Mouse (Mus musculus): ENCODE measurements around the gene Ncmap. TPM values are rescaled to one million over a fixed set of nuclear protein-coding genes. Genes with fewer than 3 reads are reported as not detected.
A peak's percentile ranks its signal among the peaks of the same experiment; 100 is the strongest.

The Ncmap gene
- 0.40 and 0.63 TPM in 2 replicates for polyA plus RNA-seq (2014; fragmentation: Nextera tagmentation; extraction: Ambion mirVana)

DNA sequence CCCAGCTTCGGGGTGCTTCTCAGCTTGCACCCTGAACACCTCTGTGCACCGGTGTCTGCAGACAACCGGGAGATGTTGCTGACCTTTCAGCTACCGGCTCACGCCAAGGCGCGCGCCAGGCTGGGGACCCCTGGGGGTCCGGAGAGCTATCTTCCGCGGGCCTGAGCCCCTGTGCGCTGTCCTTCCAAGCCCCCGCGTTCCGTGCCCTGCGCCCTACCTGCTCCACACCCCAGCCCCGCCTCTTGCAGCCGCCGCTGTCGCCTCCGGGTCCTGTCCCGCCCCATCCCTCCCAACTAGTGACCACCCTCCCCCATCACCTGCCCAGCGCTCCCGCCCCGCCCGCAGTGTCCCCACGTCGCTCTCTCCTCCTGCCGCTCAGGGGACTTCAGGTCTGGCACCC lies at the start of gene Ncmap:
Gene Ncmap, minus strand, starts transcription at position 237 of the 400 bp plus-strand sequence.
- Histone ChIP-seq H3K27me3 (ENCODE audit: control insufficient read depth, insufficient read depth, low read length) (peaks cover 30% of the 10 kb centered on the region), H3K9me3 (ENCODE audit: control insufficient read depth, low read length) (no peaks in the 10 kb centered on the region), H3K36me3 (ENCODE audit: control insufficient read depth, insufficient read depth, low read length) (no peaks in the 10 kb centered on the region), H3K9ac (ENCODE audit: low read length) (peak within 1 kb of the TSS; percentile 30), H3K4me3 (ENCODE audit: low read depth, low read length) (peak within 1 kb of the TSS; percentile 23), H3K27ac (ENCODE audit: low read depth, low read length) (no peak within 1 kb of the TSS), H3K4me2 (peak within 1 kb of the TSS; percentile 55), H3K4me1 (ENCODE audit: control insufficient read depth, insufficient read depth, low read length) (peaks cover 7% of the 10 kb centered on the region)
- ATAC-seq (ENCODE audit: low FRiP score) (no peak), DNase-seq (ENCODE audit: low spot score, missing footprints) (peak; percentile 91)
- WGBS = 1% methylated on average over 29 of the region's 29 CpGs

DNA sequence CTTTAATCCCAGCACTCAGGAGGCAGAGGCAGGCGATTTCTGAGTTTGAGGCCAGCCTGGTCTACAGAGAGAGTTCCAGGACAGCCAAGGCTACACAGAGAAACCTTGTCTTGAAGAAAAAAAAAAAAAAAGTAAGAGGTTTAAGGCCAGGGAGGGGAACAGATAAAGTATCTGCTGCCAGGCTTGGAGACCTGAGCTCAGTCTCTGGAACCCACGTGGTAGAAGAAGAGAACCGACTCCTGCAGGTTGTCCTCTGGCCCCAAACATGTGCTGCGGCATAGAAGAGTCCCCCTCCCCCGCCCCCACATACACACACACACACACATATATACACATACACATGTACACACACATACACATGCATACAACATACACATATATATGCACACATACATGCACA lies 44.4 kb upstream of the Ncmap start:
- H3K9me3 ChIP-seq (ENCODE audit: control insufficient read depth, low read length) = no peaks in the 10 kb centered on the region
- H3K4me2 ChIP-seq = no peak overlapping the region
- no peak overlapping the region for H3K4me3 ChIP-seq (ENCODE audit: low read depth, low read length)
- WGBS = 83% methylated on average over 5 of the region's 5 CpGs
- no peaks in the 10 kb centered on the region for H3K27me3 ChIP-seq (ENCODE audit: control insufficient read depth, insufficient read depth, low read length)
- no peak for DNase-seq (ENCODE audit: low spot score, missing footprints)
- peaks cover 4% of the 10 kb centered on the region for H3K4me1 ChIP-seq (ENCODE audit: control insufficient read depth, insufficient read depth, low read length)
- H3K27ac ChIP-seq (ENCODE audit: low read depth, low read length) = no peak overlapping the region
- no peaks in the 10 kb centered on the region for H3K36me3 ChIP-seq (ENCODE audit: control insufficient read depth, insufficient read depth, low read length)
- no peak for ATAC-seq (ENCODE audit: low FRiP score)
- no peak overlapping the region for H3K9ac ChIP-seq (ENCODE audit: low read length)

DNA sequence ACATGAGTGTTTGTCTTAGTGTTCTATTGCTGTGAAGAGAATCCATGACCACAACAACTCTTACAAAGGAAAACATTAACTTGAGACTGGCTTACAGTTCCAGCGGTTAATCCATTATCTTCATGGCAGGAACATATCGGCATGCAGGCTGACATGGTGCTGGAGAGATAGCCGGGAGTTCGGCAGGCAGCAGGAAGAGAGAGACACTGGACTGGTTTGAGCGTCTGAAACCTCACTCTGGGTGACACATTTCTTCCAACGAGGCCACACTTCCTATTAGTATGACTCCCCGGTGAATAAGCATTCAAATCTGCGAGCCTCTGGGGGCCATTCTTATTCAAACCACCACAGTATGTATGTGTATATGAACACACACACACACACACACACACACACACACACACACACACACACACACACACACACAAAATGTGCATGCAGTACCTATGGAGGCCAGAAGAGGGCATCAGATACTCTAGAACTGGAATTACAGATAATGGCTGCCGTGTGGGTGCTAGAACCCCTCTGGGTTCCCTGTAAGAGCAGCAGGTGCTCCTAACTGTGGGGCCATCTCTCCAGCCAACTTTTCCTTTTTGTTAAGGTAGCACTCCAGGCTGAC lies 42.0 kb upstream of the Ncmap start:
- ATAC-seq (ENCODE audit: low FRiP score) (no peak), DNase-seq (ENCODE audit: low spot score, missing footprints) (peak; percentile 90)
- no peak overlapping the region for H3K4me3 ChIP-seq (ENCODE audit: low read depth, low read length)
- no peaks in the 10 kb centered on the region for H3K9me3 ChIP-seq (ENCODE audit: control insufficient read depth, low read length)
- H3K27me3 ChIP-seq (ENCODE audit: control insufficient read depth, insufficient read depth, low read length) = no peaks in the 10 kb centered on the region
- no peak overlapping the region for H3K27ac ChIP-seq (ENCODE audit: low read depth, low read length)
- WGBS = 68% methylated on average over 9 of the region's 9 CpGs
- H3K4me1 ChIP-seq (ENCODE audit: control insufficient read depth, insufficient read depth, low read length) = peaks cover 4% of the 10 kb centered on the region
- no peaks in the 10 kb centered on the region for H3K36me3 ChIP-seq (ENCODE audit: control insufficient read depth, insufficient read depth, low read length)
- no peak overlapping the region for H3K9ac ChIP-seq (ENCODE audit: low read length)
- no peak overlapping the region for H3K4me2 ChIP-seq

DNA sequence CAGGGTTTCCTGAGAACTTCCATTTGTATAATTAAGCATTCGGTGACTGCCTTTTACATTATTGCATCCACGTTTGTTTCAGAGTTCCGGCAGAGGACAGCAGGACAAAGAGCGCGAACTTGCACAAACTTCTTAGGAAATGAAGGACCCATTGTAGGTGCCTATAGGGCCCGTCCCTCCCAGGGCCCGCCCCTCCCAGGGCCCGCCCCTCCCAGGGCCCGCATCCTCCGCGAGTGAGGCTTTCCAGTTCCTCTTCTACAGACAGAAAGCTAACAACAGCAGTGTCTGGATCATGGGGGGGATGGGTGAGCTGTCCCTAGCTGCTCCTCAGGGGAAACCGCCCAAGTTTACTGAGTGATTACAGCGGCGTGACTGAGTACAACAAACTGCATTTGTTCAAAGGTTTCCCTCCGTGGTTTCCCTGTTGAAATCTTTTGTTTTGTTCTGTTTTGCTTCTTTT lies 41.2 kb upstream of the Ncmap start:
- Histone ChIP-seq H3K27ac (ENCODE audit: low read depth, low read length) (no peak overlapping the region), H3K4me1 (ENCODE audit: control insufficient read depth, insufficient read depth, low read length) (peaks cover 9% of the 10 kb centered on the region), H3K9me3 (ENCODE audit: control insufficient read depth, low read length) (no peaks in the 10 kb centered on the region), H3K4me3 (ENCODE audit: low read depth, low read length) (no peak overlapping the region), H3K4me2 (peak overlapping the region; percentile 17; the same call in 1 of the 2 replicates), H3K36me3 (ENCODE audit: control insufficient read depth, insufficient read depth, low read length) (no peaks in the 10 kb centered on the region), H3K27me3 (ENCODE audit: control insufficient read depth, insufficient read depth, low read length) (no peaks in the 10 kb centered on the region), H3K9ac (ENCODE audit: low read length) (no peak overlapping the region)
- ATAC-seq (ENCODE audit: low FRiP score) (peak; percentile 70), DNase-seq (ENCODE audit: low spot score, missing footprints) (peak; percentile 87)
- 4% methylated on average over 15 of the region's 15 CpGs for WGBS

DNA sequence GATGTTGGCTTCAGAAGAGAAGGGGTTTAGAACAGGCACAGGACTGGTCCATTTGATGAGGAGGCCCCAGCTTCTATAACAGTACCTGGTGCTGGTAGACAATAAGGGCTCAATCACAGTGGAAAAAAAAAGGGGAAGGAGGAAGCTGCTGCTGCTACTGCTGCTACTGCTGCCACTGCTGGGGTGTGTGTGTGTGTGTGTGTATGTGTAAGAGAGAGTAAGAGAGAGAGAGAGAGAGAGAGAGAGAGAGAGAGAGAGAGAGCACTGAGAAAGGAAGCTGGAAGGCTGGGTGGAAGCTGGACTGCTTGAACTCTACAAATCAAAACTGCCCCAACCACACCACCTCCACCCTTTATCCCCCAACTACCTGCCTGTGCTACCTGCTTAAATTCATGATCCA lies 39.9 kb upstream of the Ncmap start:
- no peaks in the 10 kb centered on the region for H3K27me3 ChIP-seq (ENCODE audit: control insufficient read depth, insufficient read depth, low read length)
- no peaks in the 10 kb centered on the region for H3K9me3 ChIP-seq (ENCODE audit: control insufficient read depth, low read length)
- no peak for ATAC-seq (ENCODE audit: low FRiP score)
- H3K4me1 ChIP-seq (ENCODE audit: control insufficient read depth, insufficient read depth, low read length) = peaks cover 14% of the 10 kb centered on the region
- no peaks in the 10 kb centered on the region for H3K36me3 ChIP-seq (ENCODE audit: control insufficient read depth, insufficient read depth, low read length)
- no peak overlapping the region for H3K9ac ChIP-seq (ENCODE audit: low read length)
- H3K27ac ChIP-seq (ENCODE audit: low read depth, low read length) = no peak overlapping the region
- H3K4me3 ChIP-seq (ENCODE audit: low read depth, low read length) = no peak overlapping the region
- DNase-seq (ENCODE audit: low spot score, missing footprints) = no peak
- no peak overlapping the region for H3K4me2 ChIP-seq

DNA sequence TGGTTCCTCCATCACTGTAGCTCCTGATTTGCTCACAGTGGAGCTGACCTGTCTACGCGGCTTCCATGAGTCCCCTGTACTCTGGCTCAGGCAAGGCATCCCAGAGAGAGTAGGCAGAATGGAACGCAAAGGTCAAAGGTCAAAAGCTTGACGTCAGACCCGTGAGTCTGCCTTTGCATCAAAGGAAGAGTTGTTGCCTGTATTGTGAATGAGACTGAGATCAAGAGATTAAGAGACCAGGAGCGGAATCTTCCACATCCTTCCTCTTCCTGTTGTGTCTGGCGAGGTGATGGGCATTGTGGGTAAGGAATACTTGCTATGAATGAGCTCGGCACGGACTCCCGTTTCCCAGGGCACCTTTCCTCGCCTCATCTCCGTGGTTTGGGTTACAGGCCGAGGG lies 38.3 kb upstream of the Ncmap start:
- DNase-seq (ENCODE audit: low spot score, missing footprints) (no peak), ATAC-seq (ENCODE audit: low FRiP score) (no peak)
- H3K9me3 ChIP-seq (ENCODE audit: control insufficient read depth, low read length) = no peaks in the 10 kb centered on the region
- H3K4me3 ChIP-seq (ENCODE audit: low read depth, low read length) = no peak overlapping the region
- H3K4me2 ChIP-seq = no peak overlapping the region
- WGBS = 63% methylated on average over 13 of the region's 13 CpGs
- H3K27me3 ChIP-seq (ENCODE audit: control insufficient read depth, insufficient read depth, low read length) = no peaks in the 10 kb centered on the region
- H3K27ac ChIP-seq (ENCODE audit: low read depth, low read length) = no peak overlapping the region
- no peaks in the 10 kb centered on the region for H3K36me3 ChIP-seq (ENCODE audit: control insufficient read depth, insufficient read depth, low read length)
- H3K9ac ChIP-seq (ENCODE audit: low read length) = no peak overlapping the region
- H3K4me1 ChIP-seq (ENCODE audit: control insufficient read depth, insufficient read depth, low read length) = peaks cover 14% of the 10 kb centered on the region

DNA sequence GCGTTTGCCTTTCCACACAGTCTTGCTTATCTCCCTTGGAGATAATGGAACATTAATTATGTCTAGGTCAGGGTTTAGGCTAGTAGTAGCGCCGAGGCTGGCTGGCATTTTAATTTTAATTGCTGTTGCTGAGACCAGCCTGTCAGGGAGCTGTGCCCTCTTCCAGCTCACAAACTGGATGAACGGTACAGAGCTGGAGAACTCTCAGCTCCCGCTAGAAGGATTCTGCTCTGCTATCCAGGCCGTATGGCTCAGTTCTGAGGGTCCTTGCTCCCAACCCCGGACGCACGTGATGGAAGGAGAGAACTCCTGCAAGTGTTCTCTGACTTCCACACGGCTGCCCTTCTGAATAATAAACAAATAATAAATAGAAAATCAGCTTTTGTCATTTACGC lies 36.4 kb upstream of the Ncmap start:
- no peaks in the 10 kb centered on the region for H3K27me3 ChIP-seq (ENCODE audit: control insufficient read depth, insufficient read depth, low read length)
- H3K36me3 ChIP-seq (ENCODE audit: control insufficient read depth, insufficient read depth, low read length) = no peaks in the 10 kb centered on the region
- H3K4me1 ChIP-seq (ENCODE audit: control insufficient read depth, insufficient read depth, low read length) = peaks cover 13% of the 10 kb centered on the region
- no peak overlapping the region for H3K27ac ChIP-seq (ENCODE audit: low read depth, low read length)
- WGBS = 29% methylated on average over 11 of the region's 11 CpGs
- peak overlapping the region; percentile 68 for H3K4me3 ChIP-seq (ENCODE audit: low read depth, low read length)
- peak overlapping the region; percentile 70 for H3K9ac ChIP-seq (ENCODE audit: low read length)
- DNase-seq (ENCODE audit: low spot score, missing footprints) = no peak
- H3K4me2 ChIP-seq = peak overlapping the region; percentile 97
- ATAC-seq (ENCODE audit: low FRiP score) = no peak
- H3K9me3 ChIP-seq (ENCODE audit: control insufficient read depth, low read length) = no peaks in the 10 kb centered on the region

DNA sequence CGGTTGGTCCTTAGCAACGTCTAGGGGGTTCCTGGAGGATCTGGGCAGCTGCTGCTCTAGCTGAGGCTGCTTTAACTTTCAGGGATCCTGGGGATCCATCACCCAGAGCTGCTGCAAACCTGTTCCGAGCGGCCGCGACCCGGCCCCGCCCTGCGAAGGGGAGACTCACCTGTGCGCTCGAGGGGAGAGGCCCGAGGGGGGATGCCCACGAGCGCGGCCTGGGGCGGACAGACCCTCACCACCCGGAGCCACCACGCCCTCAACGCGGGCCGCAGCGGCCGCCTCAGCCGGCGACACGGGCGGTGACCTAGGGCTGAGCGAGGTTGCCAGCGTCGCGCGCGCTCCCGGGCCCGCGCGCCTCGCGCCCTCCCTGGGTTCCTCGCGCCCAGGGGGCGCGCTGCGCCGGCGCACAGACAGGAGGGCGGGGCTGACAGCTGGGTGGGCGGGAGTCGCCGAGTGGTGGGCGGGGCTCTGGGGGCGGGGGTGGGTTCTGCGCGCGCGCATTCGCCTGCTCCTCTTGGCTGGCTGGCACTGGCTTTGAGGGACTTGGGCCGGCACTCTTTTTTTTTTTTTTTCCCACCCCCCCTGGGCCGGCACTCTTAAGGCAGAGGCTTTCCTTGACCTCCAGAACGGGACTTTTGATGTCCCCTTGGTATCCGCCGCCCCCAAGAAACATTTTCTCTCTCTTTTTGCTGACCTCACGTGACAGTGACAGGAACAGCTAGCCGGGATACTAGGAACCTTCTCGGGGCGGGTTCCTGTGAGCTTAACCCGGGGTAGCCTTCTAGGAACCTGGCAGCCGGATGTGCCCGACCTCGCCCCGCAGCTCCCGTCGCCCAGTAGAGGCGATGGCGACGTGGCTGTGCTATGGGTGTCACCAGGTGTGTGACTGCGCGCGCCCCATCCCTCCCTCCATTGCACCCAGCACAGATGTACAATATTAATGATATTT lies 35.7 kb upstream of the Ncmap start, which contains the start of gene Rcan3:
Gene Rcan3, minus strand, starts transcription at position 411 of the 952 bp plus-strand sequence.
- DNase-seq (ENCODE audit: low spot score, missing footprints) = peak; percentile 97
- Histone ChIP-seq H3K9ac (ENCODE audit: low read length) (peak within 1 kb of the TSS; percentile 82), H3K4me1 (ENCODE audit: control insufficient read depth, insufficient read depth, low read length) (peaks cover 10% of the 10 kb centered on the region; the same call in 1 of the 2 replicates), H3K27me3 (ENCODE audit: control insufficient read depth, insufficient read depth, low read length) (no peaks in the 10 kb centered on the region), H3K4me3 (ENCODE audit: low read depth, low read length) (peak within 1 kb of the TSS; percentile 68), H3K9me3 (ENCODE audit: control insufficient read depth, low read length) (no peaks in the 10 kb centered on the region), H3K27ac (ENCODE audit: low read depth, low read length) (no peak within 1 kb of the TSS), H3K4me2 (peak within 1 kb of the TSS; percentile 97), H3K36me3 (ENCODE audit: control insufficient read depth, insufficient read depth, low read length) (no peaks in the 10 kb centered on the region)
- WGBS = under 1% methylated on average over 55 of the region's 79 CpGs
- peak; percentile 86 for ATAC-seq (ENCODE audit: low FRiP score)

DNA sequence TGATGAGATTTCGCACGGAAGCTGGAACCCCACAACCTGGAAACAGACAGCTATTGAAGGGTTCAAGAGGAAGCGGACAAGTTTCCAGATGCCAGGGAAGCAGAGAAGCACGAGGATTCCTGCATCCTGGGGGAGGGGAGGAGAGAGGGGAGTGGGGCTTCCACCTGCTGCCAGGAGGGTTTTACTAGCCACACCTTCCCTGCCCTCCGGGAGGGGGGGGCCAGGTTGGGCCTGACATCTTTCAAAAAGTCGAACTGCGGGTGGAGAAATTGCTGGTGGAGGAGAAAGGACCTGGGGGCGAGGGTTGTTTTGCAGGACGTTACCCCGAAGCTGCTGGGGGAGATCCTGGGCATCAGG lies 35.0 kb upstream of the Ncmap start:
- no peak for ATAC-seq (ENCODE audit: low FRiP score)

More for the DNA sequence above, 35.0 kb upstream of the Ncmap start:
- Histone ChIP-seq H3K4me1 (ENCODE audit: control insufficient read depth, insufficient read depth, low read length) (peaks cover 10% of the 10 kb centered on the region; the same call in 1 of the 2 replicates), H3K27ac (ENCODE audit: low read depth, low read length) (no peak overlapping the region), H3K9me3 (ENCODE audit: control insufficient read depth, low read length) (no peaks in the 10 kb centered on the region), H3K4me3 (ENCODE audit: low read depth, low read length) (peak overlapping the region; percentile 68), H3K9ac (ENCODE audit: low read length) (peak overlapping the region; percentile 82), H3K36me3 (ENCODE audit: control insufficient read depth, insufficient read depth, low read length) (no peaks in the 10 kb centered on the region), H3K27me3 (ENCODE audit: control insufficient read depth, insufficient read depth, low read length) (no peaks in the 10 kb centered on the region), H3K4me2 (peak overlapping the region; percentile 97)
- no peak for DNase-seq (ENCODE audit: low spot score, missing footprints)
- 6% methylated on average over 10 of the region's 10 CpGs for WGBS

All from midbrain, embryonic 11.5 days (tissue).